Mouse (Mus musculus) E14TG2a.4 (cell line): ENCODE data around the gene Mpzl2.
A peak's percentile ranks its signal among the peaks of the same experiment; 100 is the strongest.

ENCODE experiments used
- H3K27me3 ChIP-seq: 2 replicates; pipeline ENCODE4 v1.6.1; 2014; ENCODE audit warnings: low read length, control low read depth; ENCODE audit not compliant: insufficient read depth
- H3K36me3 ChIP-seq: 2 replicates; pipeline ENCODE4 v1.6.1; 2014; ENCODE audit warnings: low read length, control low read depth; ENCODE audit not compliant: insufficient read depth
- H3K4me1 ChIP-seq: replicated peaks from 2 replicates; pipeline ENCODE4 v1.6.1; 2014; ENCODE audit warnings: low read depth, low read length, control low read depth
- H3K4me3 ChIP-seq: replicated peaks from 2 replicates; pipeline ENCODE4 v1.5.1; 2014; ENCODE audit warnings: mild to moderate bottlenecking, low read length
- H3K9me3 ChIP-seq: 2 replicates; pipeline ENCODE4 v1.6.1; 2014; ENCODE audit warnings: low read length, control low read depth
- CTCF ChIP-seq: conservative IDR thresholded peaks from 2 replicates; pipeline ENCODE4 v1.5.1; 2014; ENCODE audit warnings: low read length
- NANOG ChIP-seq: IDR thresholded peaks from 2 replicates; pipeline ENCODE4 v1.6.1; 2014; ENCODE audit warnings: borderline replicate concordance, low read length, mixed read lengths
- POU5F1 ChIP-seq: IDR thresholded peaks from 2 replicates; pipeline ENCODE4 v1.6.1; 2014; ENCODE audit warnings: low read length, borderline replicate concordance

Gene Mpzl2

GRCm38 (mm10) chr9:45039499-45039898 is at the start of gene Mpzl2:
TSS of gene Mpzl2 (plus strand) at chr9:45039799.
- H3K4me3 ChIP-seq: peak within 1 kb of the TSS; percentile 32
- 0 out of 2 replicates have a peak, but pooled peaks cover 2% of the 10 kb centered on the region for H3K36me3 ChIP-seq
- TF ChIP-seq POU5F1: no peak
- H3K4me1 ChIP-seq: peaks cover 43% of the 10 kb centered on the region
- H3K27me3 ChIP-seq: peaks cover 59% of the 10 kb centered on the region
- H3K9me3 ChIP-seq: no peaks in the 10 kb centered on the region

GRCm38 (mm10) chr9:44991821-44992220 is 47.8 kb upstream of the Mpzl2 start:
- no peak overlapping the region for H3K4me3 ChIP-seq
- H3K27me3 ChIP-seq: no peaks in the 10 kb centered on the region
- TF ChIP-seq NANOG: no peak
- TF ChIP-seq CTCF: no peak
- no peak for TF ChIP-seq POU5F1
- H3K9me3 ChIP-seq: no peaks in the 10 kb centered on the region
- H3K36me3 ChIP-seq: no peaks in the 10 kb centered on the region
- 0 out of 2 replicates have a peak, but pooled peaks cover 4% of the 10 kb centered on the region for H3K4me1 ChIP-seq

- TF ChIP-seq NANOG: no peak
- TF ChIP-seq POU5F1: no peak
- no peak for TF ChIP-seq CTCF
- Histone ChIP-seq H3K9me3 (no peaks in the 10 kb centered on the region), H3K36me3 (no peaks in the 10 kb centered on the region), H3K4me1 (0 out of 2 replicates have a peak, but pooled peaks cover 4% of the 10 kb centered on the region), H3K4me3 (no peak overlapping the region), H3K27me3 (no peaks in the 10 kb centered on the region)
Measured at GRCm38 (mm10) chr9:44992271-44992670, 47.3 kb upstream of the Mpzl2 start.

- Histone ChIP-seq H3K27me3 (0 out of 2 replicates have a peak, but pooled peaks cover under 1% of the 10 kb centered on the region), H3K9me3 (no peaks in the 10 kb centered on the region), H3K36me3 (no peaks in the 10 kb centered on the region), H3K4me3 (no peak overlapping the region), H3K4me1 (0 out of 2 replicates have a peak, but pooled peaks cover 4% of the 10 kb centered on the region)
- no peak for TF ChIP-seq NANOG
- no peak for TF ChIP-seq CTCF
- no peak for TF ChIP-seq POU5F1
Measured at GRCm38 (mm10) chr9:44993268-44993667, 46.3 kb upstream of the Mpzl2 start.

- Histone ChIP-seq H3K36me3 (no peaks in the 10 kb centered on the region), H3K4me3 (no peak overlapping the region)
- TF ChIP-seq CTCF: no peak
- no peak for TF ChIP-seq POU5F1
- no peak for TF ChIP-seq NANOG
Measured at GRCm38 (mm10) chr9:44994962-44995361, 44.6 kb upstream of the Mpzl2 start.

GRCm38 (mm10) chr9:44996590-44996989 is 43.0 kb upstream of the Mpzl2 start:
- H3K36me3 ChIP-seq: no peaks in the 10 kb centered on the region
- H3K27me3 ChIP-seq: 0 out of 2 replicates have a peak, but pooled peaks cover 6% of the 10 kb centered on the region
- 0 out of 2 replicates have a peak, but pooled peaks cover 7% of the 10 kb centered on the region for H3K4me1 ChIP-seq
- TF ChIP-seq CTCF (no peak), POU5F1 (no peak), NANOG (no peak)
- no peak overlapping the region for H3K4me3 ChIP-seq
- no peaks in the 10 kb centered on the region for H3K9me3 ChIP-seq

More at GRCm38 (mm10) chr9:44994962-44995361, 44.6 kb upstream of the Mpzl2 start:
- no peaks in the 10 kb centered on the region for H3K9me3 ChIP-seq
- 0 out of 2 replicates have a peak, but pooled peaks cover 7% of the 10 kb centered on the region for H3K4me1 ChIP-seq
- H3K27me3 ChIP-seq: 0 out of 2 replicates have a peak, but pooled peaks cover 3% of the 10 kb centered on the region

GRCm38 (mm10) chr9:44998138-44998537 is 41.5 kb upstream of the Mpzl2 start:
- Histone ChIP-seq H3K9me3 (no peaks in the 10 kb centered on the region), H3K4me1 (0 out of 2 replicates have a peak, but pooled peaks cover 3% of the 10 kb centered on the region), H3K36me3 (no peaks in the 10 kb centered on the region), H3K27me3 (0 out of 2 replicates have a peak, but pooled peaks cover 6% of the 10 kb centered on the region), H3K4me3 (no peak overlapping the region)
- TF ChIP-seq POU5F1: no peak

- Histone ChIP-seq H3K4me3 (no peak overlapping the region), H3K4me1 (0 out of 2 replicates have a peak, but pooled peaks cover 3% of the 10 kb centered on the region), H3K27me3 (0 out of 2 replicates have a peak, but pooled peaks cover 6% of the 10 kb centered on the region), H3K36me3 (no peaks in the 10 kb centered on the region), H3K9me3 (no peaks in the 10 kb centered on the region)
- TF ChIP-seq POU5F1: no peak
- no peak for TF ChIP-seq NANOG
- no peak for TF ChIP-seq CTCF
Measured at GRCm38 (mm10) chr9:44999171-44999570, 40.4 kb upstream of the Mpzl2 start.

GRCm38 (mm10) chr9:44999776-45000175 is 39.8 kb upstream of the Mpzl2 start:
- 0 out of 2 replicates have a peak, but pooled peaks cover 3% of the 10 kb centered on the region for H3K4me1 ChIP-seq

More at GRCm38 (mm10) chr9:44999776-45000175, 39.8 kb upstream of the Mpzl2 start:
- H3K9me3 ChIP-seq: no peaks in the 10 kb centered on the region
- H3K4me3 ChIP-seq: no peak overlapping the region
- H3K27me3 ChIP-seq: 0 out of 2 replicates have a peak, but pooled peaks cover 6% of the 10 kb centered on the region
- H3K36me3 ChIP-seq: no peaks in the 10 kb centered on the region
- TF ChIP-seq NANOG: no peak
- no peak for TF ChIP-seq CTCF
- no peak for TF ChIP-seq POU5F1
